Mouse (Mus musculus) cerebellum, postnatal 25 days (tissue): ENCODE results near the gene Prr22.

Source experiments
- DNase-seq, 2 experiments: peaks; one replicate each; pipeline ENCODE4 v3.0.0; 2021; ENCODE audit warnings: mixed read lengths in 2 of 2

Gene Prr22

DNA sequence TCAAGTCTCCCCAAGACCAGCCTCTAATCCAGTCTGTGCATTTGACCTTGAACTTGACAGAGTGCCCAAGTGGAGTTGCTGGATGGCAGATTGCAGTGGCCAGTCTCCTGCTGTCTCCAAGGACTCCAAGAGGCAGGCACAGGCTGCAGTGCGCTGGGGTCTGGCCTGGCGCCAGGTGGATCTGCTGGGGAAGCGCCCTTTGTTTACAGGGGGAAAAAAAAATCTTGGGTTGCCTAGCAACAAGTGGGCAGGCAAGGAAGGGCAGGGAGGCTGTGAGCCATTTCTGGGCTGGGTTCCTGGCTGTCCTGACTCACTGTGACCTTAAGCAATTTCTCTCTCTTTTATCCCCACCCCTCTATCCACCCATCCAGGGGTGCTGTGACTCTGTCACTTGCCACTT, 40.2 kb downstream of the Prr22 start:
- peak; percentile 60 to 79 for DNase-seq

DNA sequence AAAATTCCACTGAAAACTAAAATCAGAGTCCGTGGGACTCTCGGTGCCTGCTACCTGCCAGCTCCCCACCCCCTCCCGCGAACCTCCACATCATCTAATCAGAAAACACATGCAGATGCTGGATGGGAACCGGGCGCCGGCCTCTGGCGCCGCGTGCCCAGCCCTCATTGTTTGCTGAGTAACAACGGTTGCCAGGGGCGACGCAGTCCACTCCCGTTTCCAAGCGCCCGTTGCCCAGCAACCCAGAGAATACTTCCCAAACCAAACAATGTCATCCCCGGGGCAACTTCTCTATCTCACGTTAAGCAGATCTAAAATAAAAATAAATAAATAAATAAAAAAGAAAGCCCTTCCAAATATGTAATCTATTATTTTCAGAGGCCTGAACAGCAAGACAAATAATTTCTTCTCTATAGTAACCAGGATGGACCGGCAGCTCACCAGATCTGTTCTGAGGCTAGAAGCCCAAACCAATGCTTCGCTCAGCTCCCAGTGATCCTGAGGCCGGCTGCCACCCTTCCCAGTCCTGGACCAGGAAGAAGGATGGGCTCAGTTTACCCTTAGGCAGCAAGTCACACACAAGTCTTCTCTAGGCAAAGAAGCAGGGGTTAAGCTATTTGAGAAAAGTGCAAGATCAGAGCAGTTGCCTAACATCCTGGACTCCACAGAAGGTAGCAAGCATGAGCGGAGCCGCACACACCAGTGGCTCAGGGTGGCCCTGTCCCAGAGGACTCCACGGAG, 44.4 kb downstream of the Prr22 start:
- DNase-seq = peak; percentile 22 to 56

DNA sequence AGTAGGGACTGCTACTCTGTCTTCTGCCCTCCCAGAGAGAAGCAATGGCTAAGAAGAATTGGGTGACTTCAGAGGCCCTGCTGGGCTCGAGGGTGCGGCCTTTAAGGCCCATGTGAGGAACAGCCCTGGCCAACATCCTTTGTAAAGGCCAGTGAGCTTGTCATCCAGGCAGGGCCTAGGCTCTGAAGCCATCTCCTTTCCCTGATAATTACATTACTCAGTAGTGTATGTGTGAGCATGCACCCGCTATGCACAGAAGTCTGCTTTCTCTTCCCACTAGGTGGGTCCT, 45.0 kb downstream of the Prr22 start:
- DNase-seq = no peak

DNA sequence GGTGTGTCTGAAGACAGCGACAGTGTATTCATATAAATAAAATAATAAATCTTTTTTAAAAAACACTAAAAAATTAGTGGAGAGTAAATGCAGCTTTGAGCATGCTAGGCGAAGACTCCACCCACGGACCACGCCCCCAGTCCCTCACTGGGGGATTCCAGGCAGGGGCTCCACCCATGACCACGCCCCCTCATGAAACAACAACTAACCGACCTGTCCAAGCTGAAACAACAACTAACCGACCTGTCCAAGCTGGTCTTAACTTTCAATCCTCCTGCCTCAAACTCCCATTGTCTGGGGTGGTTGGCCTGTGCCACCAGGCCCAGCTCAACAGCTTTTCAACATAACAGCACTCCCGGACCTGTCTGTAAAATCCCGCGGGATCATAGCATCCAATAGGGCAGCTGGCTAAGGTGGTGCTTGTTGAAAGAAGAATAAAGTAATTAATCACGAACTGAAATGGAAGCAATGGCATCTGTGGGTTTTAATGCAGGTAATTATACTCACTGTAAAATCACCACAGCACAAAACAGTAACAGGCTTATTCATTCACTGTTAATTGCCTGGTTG, 48.1 kb downstream of the Prr22 start:
- no peak for DNase-seq

DNA sequence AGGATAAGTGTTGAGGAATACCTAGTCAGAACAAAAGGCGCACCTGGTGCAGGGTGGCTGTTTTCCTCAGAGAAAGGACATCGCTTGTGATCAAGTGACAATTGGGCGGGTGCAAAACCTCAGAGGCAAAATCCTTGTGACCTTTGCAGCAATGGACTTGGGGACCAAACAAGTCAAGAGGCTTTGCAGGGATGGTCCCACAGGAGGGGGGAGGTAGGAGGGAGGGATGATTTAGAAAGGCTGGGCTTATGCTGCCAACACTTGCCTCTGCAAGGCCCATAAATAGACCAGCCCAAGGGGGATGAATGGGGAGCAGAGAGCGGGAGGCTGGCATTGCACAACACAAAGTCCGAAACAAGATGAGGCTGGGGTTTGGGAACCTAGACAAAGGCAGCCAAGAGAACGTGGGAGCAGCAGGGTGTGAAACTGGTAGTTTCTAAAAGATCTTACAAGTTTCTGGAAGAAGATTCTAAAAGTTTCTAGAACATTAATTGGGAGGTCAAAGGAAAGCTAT, 49.0 kb downstream of the Prr22 start:
- no peak for DNase-seq

DNA sequence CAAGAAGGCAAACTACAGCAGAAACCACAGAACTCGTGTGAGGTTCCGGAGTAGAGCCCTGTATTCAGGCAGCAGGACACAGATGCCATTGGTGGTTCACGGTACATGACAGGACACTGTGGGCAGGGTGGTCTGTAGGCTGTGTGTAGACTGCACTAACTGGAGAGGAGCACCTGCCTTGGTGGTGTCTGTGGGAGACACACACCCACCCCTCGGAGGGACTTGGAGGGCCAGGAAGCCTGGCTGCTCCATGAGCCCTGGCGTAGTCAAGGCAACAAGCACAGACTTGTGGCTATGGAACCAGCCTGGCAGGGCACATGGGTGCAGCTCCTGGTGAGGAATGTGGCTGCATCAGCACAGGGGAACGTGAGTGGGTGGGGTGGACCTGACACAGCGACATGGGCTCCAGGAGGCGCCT, 49.7 kb downstream of the Prr22 start:
- DNase-seq = no peak
